Mouse (Mus musculus) layer of hippocampus, adult 2 months (tissue): ENCODE results near the gene Vwa2. TPM values are rescaled to one million over a fixed set of nuclear protein-coding genes. Genes with fewer than 3 reads are reported as not detected.

Experiments used
- DNase-seq, 2 experiments: peaks; one replicate each; pipeline ENCODE4 v3.0.0; 2022; ENCODE audit warnings: low spot score in 2 of 2
- H3K27ac ChIP-seq: fragments of 200-600 bp; 2 replicates; pipeline ENCODE4 v1.8.1; 2022
- H3K4me3 ChIP-seq: fragments of 200-600 bp; 2 replicates; pipeline ENCODE4 v1.8.1; 2022; ENCODE audit warnings: mild to moderate bottlenecking
- CTCF ChIP-seq: fragments of 200-600 bp; conservative IDR thresholded peaks from 2 replicates; pipeline ENCODE4 v1.8.1; 2022; ENCODE audit warnings: antibody characterized with exemption, mild to moderate bottlenecking, moderate library complexity
- total RNA-seq, 2 experiments: library from RNA; stranded (reverse); gene quantifications; 2 replicates each; pipeline ENCODE4 v1.2.3; 2021

Vwa2 gene
- total RNA-seq, 2 experiments from 2014 or later: not detected

- Histone ChIP-seq H3K4me3 (no peak overlapping the region), H3K27ac (no peak overlapping the region)
- DNase-seq: no peak
- no peak for TF ChIP-seq CTCF
Measured at GRCm38 (mm10) chr19:56915084-56915483, 41.0 kb downstream of the Vwa2 start.

DNA sequence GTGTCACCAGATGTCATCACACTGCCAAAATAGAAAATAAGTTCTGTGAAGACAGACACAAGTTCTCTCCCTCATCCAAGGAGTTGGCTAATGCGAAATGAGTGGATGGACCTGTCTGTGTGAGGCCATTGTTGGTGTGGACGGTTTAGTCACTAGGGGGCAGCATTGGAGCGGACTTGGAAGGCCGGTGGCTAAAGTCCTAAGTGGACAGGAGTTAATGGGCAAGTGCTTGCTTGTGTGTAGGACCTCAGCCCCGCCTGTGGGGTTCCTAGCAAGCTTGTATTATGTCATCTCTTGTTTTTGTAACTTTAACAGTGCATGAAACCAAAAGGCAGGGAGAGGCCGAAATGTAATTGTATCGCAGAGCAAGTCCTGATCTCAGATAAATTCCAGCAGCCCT lies 45.6 kb downstream of the Vwa2 start:
- Histone ChIP-seq H3K27ac (peak overlapping the region; percentile 32; the same call in 1 of the 2 replicates), H3K4me3 (no peak overlapping the region)
- peak; percentile 93 for TF ChIP-seq CTCF
- peak; percentile 76 to 87 for DNase-seq

- Histone ChIP-seq H3K4me3 (no peak overlapping the region), H3K27ac (peak overlapping the region; percentile 32; the same call in 1 of the 2 replicates)
- no peak for TF ChIP-seq CTCF
- no peak for DNase-seq
Measured at GRCm38 (mm10) chr19:56920232-56920631, 46.2 kb downstream of the Vwa2 start.

GRCm38 (mm10) chr19:56921744-56922143 lies 47.7 kb downstream of the Vwa2 start:
- Histone ChIP-seq H3K4me3 (no peak overlapping the region), H3K27ac (no peak overlapping the region)
- no peak for DNase-seq
- TF ChIP-seq CTCF: no peak

DNA sequence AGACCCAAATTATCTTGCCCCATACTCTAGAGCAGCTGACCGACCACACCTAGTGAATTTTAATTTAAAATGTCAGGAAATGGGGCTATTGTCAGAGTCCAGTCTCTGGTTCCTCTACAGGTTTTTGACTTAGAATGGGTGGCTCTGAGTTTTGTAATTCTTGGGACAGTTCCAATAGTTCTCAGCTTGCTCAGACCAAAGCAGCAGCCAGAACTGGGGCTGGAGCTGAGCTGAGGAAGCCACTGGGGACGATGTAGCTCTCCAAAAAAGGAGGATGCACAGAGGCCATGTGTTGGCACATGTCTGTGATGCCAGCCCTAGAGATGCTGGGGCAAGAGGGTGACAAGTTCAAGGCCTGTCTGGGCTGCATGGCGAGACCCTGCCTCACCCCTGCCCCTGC lies 55.3 kb downstream of the Vwa2 start:
- Histone ChIP-seq H3K4me3 (no peak overlapping the region), H3K27ac (no peak overlapping the region; the same call in 1 of the 2 replicates)
- DNase-seq: no peak
- no peak for TF ChIP-seq CTCF

DNA sequence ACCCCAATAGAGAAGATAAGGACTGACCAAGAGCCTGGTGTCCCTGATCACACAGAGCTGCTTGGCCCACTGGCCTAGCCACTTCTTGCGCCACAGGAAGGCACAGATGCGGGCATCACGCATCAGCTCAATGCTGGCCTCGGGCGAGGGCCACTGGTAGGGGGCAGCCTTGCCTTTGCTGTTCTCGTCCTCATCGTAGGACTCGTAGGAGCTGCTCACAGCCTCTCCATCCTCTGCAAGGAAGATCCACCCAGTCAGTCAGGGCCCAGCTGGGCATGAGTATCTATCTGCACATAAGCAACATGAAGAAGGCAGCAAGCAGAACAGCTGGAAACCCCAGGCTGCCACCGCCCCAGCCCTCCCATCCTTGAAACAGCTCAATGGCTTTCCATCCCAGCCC lies 56.0 kb downstream of the Vwa2 start:
- no peak for DNase-seq
- peak; percentile 55 for TF ChIP-seq CTCF

DNA sequence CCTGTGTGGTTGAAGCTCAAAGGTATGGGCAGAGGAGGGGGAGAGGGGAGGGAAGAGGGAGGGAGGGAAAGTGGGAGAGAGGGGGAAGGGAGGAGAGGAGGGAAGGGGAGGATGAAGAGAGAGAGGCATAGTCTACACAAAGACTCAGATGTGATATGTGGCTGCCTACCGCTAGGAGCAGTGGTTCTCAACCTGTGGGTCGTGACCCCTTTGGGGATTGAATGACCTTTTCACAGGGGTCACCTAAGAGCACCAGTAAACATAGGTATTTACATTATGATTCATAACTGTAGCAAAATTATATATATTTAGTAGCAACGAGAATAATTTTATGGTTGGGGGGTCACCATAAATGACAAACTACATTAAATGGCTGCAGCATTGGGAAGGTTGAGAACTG lies 59.8 kb downstream of the Vwa2 start:
- no peak for DNase-seq
- H3K27ac ChIP-seq: no peak overlapping the region
- no peak overlapping the region for H3K4me3 ChIP-seq
- no peak for TF ChIP-seq CTCF

More for the DNA sequence above, 56.0 kb downstream of the Vwa2 start:
- Histone ChIP-seq H3K27ac (no peak overlapping the region; the same call in 1 of the 2 replicates), H3K4me3 (no peak overlapping the region)

DNA sequence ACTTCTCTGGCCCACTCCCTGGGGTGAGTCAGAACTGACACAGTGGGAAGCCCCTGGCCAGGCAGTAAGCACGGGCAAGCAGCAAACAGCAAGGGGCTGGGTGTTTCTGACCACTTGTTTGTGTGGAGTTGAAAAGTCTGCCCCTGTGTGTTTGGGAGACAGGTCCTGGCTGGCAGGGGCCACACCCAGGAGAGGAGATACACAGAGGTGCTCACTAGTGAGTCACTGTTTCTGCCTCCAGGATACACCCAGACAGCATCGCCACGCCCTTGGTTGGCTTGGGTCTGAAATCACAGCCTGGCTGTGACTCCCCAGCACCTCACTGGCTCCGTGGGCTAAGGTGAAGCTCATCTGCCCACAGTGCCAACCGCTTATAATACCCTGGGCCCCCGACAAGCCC lies 61.1 kb downstream of the Vwa2 start:
- Histone ChIP-seq H3K27ac (no peak overlapping the region), H3K4me3 (no peak overlapping the region)
- TF ChIP-seq CTCF: no peak
- DNase-seq: no peak

DNA sequence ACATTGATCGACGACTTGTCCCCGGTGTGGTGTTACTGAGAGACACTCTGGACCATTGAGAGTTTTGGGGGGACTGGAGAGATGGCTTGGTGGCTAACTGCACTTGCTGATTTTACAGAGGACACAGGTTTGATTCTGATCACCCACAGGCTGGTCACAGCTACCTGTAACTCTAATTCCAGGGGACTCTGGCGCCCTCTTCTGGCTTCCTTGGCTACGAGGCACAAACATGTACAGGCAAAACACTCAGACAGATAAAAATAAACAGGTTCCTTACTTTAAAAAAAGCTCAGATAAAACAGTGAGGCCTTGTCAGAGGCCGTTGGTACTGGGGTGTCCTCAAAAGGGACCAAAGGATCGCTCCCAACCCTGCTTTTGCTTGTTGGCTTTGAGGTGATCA lies 61.7 kb downstream of the Vwa2 start:
- TF ChIP-seq CTCF: peak; percentile 55
- no peak overlapping the region for H3K4me3 ChIP-seq
- DNase-seq: no peak
- H3K27ac ChIP-seq: no peak overlapping the region

DNA sequence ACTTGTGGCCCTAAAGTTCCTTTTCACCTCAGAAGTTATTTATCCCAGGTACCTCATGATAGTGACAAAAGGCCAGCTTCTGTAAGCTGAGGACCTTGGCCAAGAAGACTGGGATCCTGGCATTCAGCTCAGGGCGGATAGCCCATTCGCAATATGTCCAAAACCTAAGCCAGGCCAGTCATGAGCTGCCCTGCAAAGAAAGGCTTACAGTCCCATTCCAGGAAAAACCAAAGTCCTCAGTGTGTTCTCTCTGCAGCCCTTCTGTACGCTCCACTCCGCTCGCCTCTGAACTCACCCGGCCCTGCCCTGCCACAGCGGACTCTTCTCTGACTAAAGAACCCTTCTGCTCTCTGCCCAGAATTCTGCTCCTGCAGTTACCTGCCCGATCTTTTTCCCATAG lies 62.2 kb downstream of the Vwa2 start:
- no peak for TF ChIP-seq CTCF
- no peak overlapping the region for H3K4me3 ChIP-seq
- no peak overlapping the region for H3K27ac ChIP-seq
- no peak for DNase-seq

GRCm38 (mm10) chr19:56937911-56938310 lies 63.9 kb downstream of the Vwa2 start:
- DNase-seq: no peak
- no peak overlapping the region for H3K27ac ChIP-seq
- no peak for TF ChIP-seq CTCF
- H3K4me3 ChIP-seq: no peak overlapping the region

DNA sequence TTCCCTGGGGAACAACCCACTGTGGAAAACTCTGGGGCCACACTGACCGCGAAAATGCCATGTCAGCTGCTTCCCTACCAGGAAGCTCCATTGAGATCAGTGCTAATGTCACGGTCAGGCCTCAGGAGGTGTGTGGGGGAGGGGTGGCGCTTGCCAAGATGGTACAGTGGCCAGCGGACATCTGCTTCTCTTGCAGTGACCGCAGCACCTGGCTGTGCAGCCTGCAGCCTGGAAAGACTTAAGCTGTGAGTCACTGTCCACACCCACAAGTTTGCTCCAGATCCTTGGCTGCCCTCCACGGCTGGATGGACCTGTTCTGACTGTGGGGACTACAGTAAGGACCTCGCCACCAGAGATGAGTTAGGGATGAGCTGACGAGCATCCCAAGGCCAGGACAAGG lies 65.8 kb downstream of the Vwa2 start:
- no peak overlapping the region for H3K27ac ChIP-seq
- H3K4me3 ChIP-seq: no peak overlapping the region
- no peak for TF ChIP-seq CTCF
- DNase-seq: no peak

GRCm38 (mm10) chr19:56940507-56940906 lies 66.5 kb downstream of the Vwa2 start:
- DNase-seq: no peak
- no peak for TF ChIP-seq CTCF
- Histone ChIP-seq H3K4me3 (no peak overlapping the region), H3K27ac (no peak overlapping the region)

GRCm38 (mm10) chr19:56942216-56942615 lies 68.2 kb downstream of the Vwa2 start:
- TF ChIP-seq CTCF: no peak
- Histone ChIP-seq H3K4me3 (no peak overlapping the region), H3K27ac (no peak overlapping the region)
- no peak for DNase-seq

DNA sequence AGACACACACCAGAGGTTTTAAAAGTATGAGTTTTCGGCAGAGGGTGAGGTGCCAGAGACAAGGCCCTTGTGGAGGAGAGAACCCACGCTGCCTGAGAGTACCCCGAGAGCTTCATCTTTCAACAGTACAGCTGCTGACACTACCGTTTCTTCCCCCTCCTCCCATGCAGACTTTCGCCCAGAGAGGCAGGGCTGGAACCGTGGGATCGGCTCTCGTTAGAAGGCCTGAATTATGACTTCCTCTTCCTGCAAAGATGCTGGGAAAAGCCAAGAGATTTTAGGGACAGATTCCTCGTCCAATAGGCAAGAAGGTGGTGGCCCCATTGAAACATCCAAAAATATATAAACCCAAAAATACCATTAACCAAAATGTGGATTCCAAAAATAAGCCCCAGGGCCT lies 70.2 kb downstream of the Vwa2 start:
- no peak for DNase-seq
- TF ChIP-seq CTCF: no peak
- Histone ChIP-seq H3K4me3 (no peak overlapping the region), H3K27ac (no peak overlapping the region)
